Mouse (Mus musculus): Measurements from ENCODE around the gene Smr2. TPM values are rescaled to one million over a fixed set of nuclear protein-coding genes. Genes with fewer than 3 reads are reported as not detected.
"Not testable (repeated sequence)": the region's sequence is repeated elsewhere in the genome, so short reads cannot be mapped to it uniquely, and the experiment has no call there.

The Smr2 gene
- not detected in 2 replicates for polyA plus RNA-seq (2012; rRNA removed)

GRCm38 (mm10) chr5:88086256-88086655 is at the start of gene Smr2:
Smr2 (plus strand) TSS chr5:88086556.
- H3K36me3 ChIP-seq (ENCODE audit: control insufficient read depth, insufficient read depth, low read length); DNase-seq; H3K27ac ChIP-seq (ENCODE audit: insufficient read depth, low read depth, low read length); H3K27me3 ChIP-seq (replicated peaks; ENCODE audit: control insufficient read depth, insufficient read depth, low read length); H3K4me3 ChIP-seq (ENCODE audit: insufficient read depth, low read depth, low read length); H3K4me1 ChIP-seq (ENCODE audit: control insufficient read depth, insufficient read depth, low read length): not testable (repeated sequence)

DNA sequence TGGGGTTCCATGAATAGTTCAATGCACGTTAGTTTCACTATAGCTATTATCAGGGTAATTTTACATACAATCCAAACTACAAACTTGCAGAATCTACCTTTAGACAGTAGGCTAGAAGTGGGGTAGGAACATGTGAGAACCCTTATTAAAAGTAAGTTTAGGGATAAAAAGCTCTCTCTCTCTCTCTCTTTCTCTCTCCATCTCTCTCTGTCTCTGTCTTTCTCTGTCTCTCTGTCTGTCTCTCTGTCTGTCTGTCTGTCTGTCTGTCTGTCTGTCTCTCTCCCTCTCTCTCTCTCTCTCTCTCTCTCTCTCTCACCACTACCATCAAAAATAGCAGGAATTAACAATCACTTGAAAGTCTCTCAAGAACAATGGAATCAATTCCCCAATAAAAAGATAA is 25.1 kb downstream of the Smr2 start, which contains the start of gene Gm11116:
Gene Gm11116, minus strand, starts transcription at position 101 of the 400 bp plus-strand sequence.
- H3K4me3 ChIP-seq (ENCODE audit: insufficient read depth, low read depth, low read length), result no peak within 1 kb of the TSS
- WGBS, result 67% methylated on average over 1 of the region's 1 CpGs
- H3K4me1 ChIP-seq (ENCODE audit: control insufficient read depth, insufficient read depth, low read length), result no peaks in the 10 kb centered on the region
- H3K27me3 ChIP-seq (replicated peaks; ENCODE audit: control insufficient read depth, insufficient read depth, low read length), result no peaks in the 10 kb centered on the region
- H3K36me3 ChIP-seq (ENCODE audit: control insufficient read depth, insufficient read depth, low read length), result no peaks in the 10 kb centered on the region
- H3K27ac ChIP-seq (ENCODE audit: insufficient read depth, low read depth, low read length), result no peak within 1 kb of the TSS
- TF ChIP-seq CTCF (conservative IDR thresholded peaks at IDR 0.05; ENCODE audit: insufficient read depth, insufficient read length, low read depth, low read length) (no peak), POLR2A (IDR thresholded peaks at IDR 0.05; ENCODE audit: low read depth, low read length) (no peak)
- no peak for DNase-seq

DNA sequence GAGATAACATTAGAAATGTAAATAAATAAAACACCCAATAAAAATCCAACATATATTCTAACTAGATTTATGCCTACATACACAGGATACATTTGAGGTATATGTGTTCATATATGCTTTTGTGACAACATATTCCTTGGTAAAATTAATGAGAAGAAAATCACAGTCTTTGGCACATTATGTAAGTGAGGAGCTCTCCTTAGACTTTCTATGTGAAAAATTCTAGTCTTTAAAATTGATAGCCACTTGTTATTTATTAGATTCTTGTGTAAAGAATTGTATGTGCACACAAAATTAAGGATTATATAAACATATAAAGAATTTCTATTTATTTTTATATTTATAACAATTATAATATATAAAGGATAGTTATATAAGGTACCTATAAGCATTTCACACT is 67.6 kb downstream of the Smr2 start, which contains the start of gene Gm11115:
Gene Gm11115, minus strand, starts transcription at position 101 of the 400 bp plus-strand sequence.
- no peak within 1 kb of the TSS for H3K27ac ChIP-seq (ENCODE audit: insufficient read depth, low read depth, low read length)
- no peak for DNase-seq
- no peaks in the 10 kb centered on the region for H3K4me1 ChIP-seq (ENCODE audit: control insufficient read depth, insufficient read depth, low read length)
- H3K27me3 ChIP-seq (replicated peaks; ENCODE audit: control insufficient read depth, insufficient read depth, low read length), result no peaks in the 10 kb centered on the region
- H3K36me3 ChIP-seq (ENCODE audit: control insufficient read depth, insufficient read depth, low read length), result no peaks in the 10 kb centered on the region
- no peak within 1 kb of the TSS for H3K4me3 ChIP-seq (ENCODE audit: insufficient read depth, low read depth, low read length)
- TF ChIP-seq POLR2A (IDR thresholded peaks at IDR 0.05; ENCODE audit: low read depth, low read length) (no peak), CTCF (conservative IDR thresholded peaks at IDR 0.05; ENCODE audit: insufficient read depth, insufficient read length, low read depth, low read length) (no peak)

Other genes with a start within 250 kb of the Smr2 start
- gene Odam, start 201.5 kb upstream of the Smr2 start, polyA plus RNA-seq (2012; rRNA removed), result 0.09 and 0.29 TPM in 2 replicates
- gene Csn3, start 161.0 kb upstream of the Smr2 start, polyA plus RNA-seq (2012; rRNA removed), result not detected in 2 replicates
- not detected in 2 replicates for gene 2310003L06Rik, start 117.1 kb upstream of the Smr2 start, polyA plus RNA-seq (2012; rRNA removed)
- not detected in 2 replicates for gene Gm28434, start 117.0 kb upstream of the Smr2 start, polyA plus RNA-seq (2012; rRNA removed)
- gene Cabs1, start 107.1 kb upstream of the Smr2 start, polyA plus RNA-seq (2012; rRNA removed), result 0.07 TPM in 1 of 2 replicates, not detected in the other
- not detected in 2 replicates for gene Smr3a, start 84.0 kb upstream of the Smr2 start, polyA plus RNA-seq (2012; rRNA removed)
- not detected in 2 replicates for gene Gm11116, start 25.0 kb downstream of the Smr2 start, polyA plus RNA-seq (2012; rRNA removed)
- not detected in 2 replicates for gene Gm11115, start 67.5 kb downstream of the Smr2 start, polyA plus RNA-seq (2012; rRNA removed)
- gene Gm7714, start 182.4 kb downstream of the Smr2 start, polyA plus RNA-seq (2012; rRNA removed), result not detected in 2 replicates
- not detected in 2 replicates for gene Prol1, start 230.8 kb downstream of the Smr2 start, polyA plus RNA-seq (2012; rRNA removed)